Mouse (Mus musculus): Measurements from ENCODE around the gene Gcnt2. TPM values are rescaled to one million over a fixed set of nuclear protein-coding genes. Genes with fewer than 3 reads are reported as not detected.
"Not testable (repeated sequence)": the region's sequence is repeated elsewhere in the genome, so short reads cannot be mapped to it uniquely, and the experiment has no call there.

The Gcnt2 gene
- polyA plus RNA-seq, 1 experiment from 2014 or later = 3.0 TPM

DNA sequence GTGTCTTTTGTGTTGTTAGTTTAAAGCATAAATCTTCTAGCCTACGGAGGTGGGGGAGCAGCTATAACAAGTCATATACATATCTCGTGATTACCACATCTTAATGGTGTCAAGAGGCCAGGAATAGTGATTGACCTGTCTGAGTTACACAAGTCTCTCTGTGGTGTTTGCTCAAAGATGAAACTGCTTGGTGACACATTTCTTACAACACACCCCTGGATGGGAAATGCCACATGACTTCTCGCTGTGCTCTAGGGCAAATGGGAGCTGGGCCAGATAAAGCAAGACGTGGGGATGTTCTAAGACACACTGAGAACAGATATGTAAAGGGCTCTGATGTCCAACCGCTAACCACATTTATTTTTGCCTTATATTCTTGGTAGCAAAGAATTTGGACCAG is 111.7 kb downstream of the Gcnt2 start:
- no peaks in the 10 kb centered on the region for H3K4me1 ChIP-seq
- no peak for DNase-seq (ENCODE audit: extremely low spot score, low spot score)
- H3K27me3 ChIP-seq (ENCODE audit: poor library complexity, severe bottlenecking) = no peaks in the 10 kb centered on the region
- no peak overlapping the region for H3K4me3 ChIP-seq
- H3K36me3 ChIP-seq (replicated peaks) = no peaks in the 10 kb centered on the region
- no peak overlapping the region for H3K27ac ChIP-seq
- WGBS = 88% methylated on average over 5 of the region's 5 CpGs
- H3K9me3 ChIP-seq = no peaks in the 10 kb centered on the region; the same call in 1 of the 2 replicates

DNA sequence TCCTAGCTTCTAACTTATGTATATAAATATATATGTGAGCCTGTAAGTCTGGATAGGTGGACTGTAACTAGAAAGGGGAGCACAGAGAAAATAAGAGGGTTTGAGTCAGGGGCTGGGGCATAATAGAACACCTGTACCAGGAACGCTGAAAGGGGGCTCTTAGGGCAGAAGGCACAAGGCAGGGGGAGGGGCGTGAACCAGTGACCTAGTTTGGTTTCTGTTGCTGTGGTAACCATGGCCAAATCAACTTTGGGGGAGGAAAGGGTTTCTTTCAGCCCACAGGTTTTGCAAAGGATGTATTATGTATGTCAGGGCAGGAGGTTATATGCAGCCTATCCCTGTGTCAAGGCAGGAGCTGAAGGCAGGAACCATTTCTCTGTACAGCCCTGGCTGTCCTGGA is 112.3 kb downstream of the Gcnt2 start:
- Histone ChIP-seq H3K27ac (no peak overlapping the region), H3K4me1 (no peaks in the 10 kb centered on the region), H3K36me3 (replicated peaks) (no peaks in the 10 kb centered on the region), H3K4me3 (no peak overlapping the region), H3K9me3 (no peaks in the 10 kb centered on the region; the same call in 1 of the 2 replicates), H3K27me3 (ENCODE audit: poor library complexity, severe bottlenecking) (no peaks in the 10 kb centered on the region)
- DNase-seq (ENCODE audit: extremely low spot score, low spot score) = no peak
- 92% methylated on average over 2 of the region's 2 CpGs for WGBS

DNA sequence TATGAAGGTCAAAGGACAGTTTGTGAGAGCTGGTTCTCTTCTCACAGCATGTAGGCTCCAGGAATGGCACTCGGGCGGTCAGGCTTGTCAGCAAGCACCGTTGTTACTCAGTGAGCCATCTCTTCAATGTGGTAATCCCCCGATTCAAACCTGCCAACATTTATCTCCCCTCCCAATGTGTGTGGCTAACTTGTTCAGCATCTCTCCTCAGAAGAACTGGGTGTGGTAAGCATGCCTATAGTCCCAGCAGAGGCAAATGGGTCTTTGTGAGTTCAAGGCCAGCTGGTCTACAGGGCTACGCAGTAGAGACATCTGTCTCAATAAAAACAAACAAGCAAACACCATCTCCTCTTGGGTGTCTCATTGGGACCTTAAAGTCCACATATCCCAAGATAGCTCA is 113.4 kb downstream of the Gcnt2 start:
- no peak for DNase-seq (ENCODE audit: extremely low spot score, low spot score)
- H3K4me3 ChIP-seq = no peak overlapping the region
- no peaks in the 10 kb centered on the region for H3K4me1 ChIP-seq
- no peak overlapping the region for H3K27ac ChIP-seq
- no peaks in the 10 kb centered on the region; the same call in 1 of the 2 replicates for H3K9me3 ChIP-seq
- WGBS = 90% methylated on average over 5 of the region's 5 CpGs
- no peaks in the 10 kb centered on the region for H3K36me3 ChIP-seq (replicated peaks)
- H3K27me3 ChIP-seq (ENCODE audit: poor library complexity, severe bottlenecking) = no peaks in the 10 kb centered on the region

DNA sequence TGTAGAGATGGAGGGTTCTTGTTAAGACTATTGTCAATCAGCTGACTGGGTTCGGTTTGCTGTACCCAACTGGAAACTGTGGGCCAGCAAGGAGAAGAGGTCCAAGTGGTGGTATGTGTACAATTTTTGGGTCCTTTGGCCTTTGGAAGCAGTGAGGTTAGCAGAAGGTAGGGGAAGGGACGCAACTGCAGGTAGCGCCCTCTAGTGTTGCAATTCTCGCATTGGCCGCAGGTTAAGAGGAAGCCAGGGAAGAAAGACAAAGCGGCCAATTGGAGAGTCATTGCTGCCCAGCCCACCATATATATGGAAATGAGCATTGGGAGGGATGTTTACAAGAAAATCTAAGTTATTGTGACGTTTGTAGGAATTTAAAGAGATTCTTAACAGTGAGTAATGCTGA is 118.1 kb downstream of the Gcnt2 start:
- 11% methylated on average over 7 of the region's 7 CpGs for WGBS
- no peaks in the 10 kb centered on the region for H3K27me3 ChIP-seq (ENCODE audit: poor library complexity, severe bottlenecking)

DNA sequence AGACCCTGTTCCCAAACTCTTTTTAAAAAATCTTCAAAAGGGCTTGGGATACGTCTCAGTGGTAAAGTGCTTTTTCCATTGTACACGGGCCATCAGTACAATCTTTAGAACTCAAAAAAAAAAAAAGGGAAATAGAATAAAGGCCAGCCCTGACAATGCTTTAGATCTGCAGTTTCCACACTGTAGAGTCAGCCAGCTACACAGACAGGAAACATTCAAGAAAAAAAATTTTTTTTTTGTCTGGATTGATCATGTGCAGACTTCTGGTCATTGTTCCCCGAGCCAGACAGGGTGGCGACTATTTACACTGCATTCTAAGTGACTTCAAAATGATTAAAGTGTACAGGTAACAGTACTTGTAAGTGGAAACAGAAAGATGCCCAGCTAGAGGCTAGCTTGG is 119.1 kb downstream of the Gcnt2 start:
- H3K27ac ChIP-seq = no peak overlapping the region
- no peak overlapping the region for H3K4me3 ChIP-seq
- no peaks in the 10 kb centered on the region for H3K36me3 ChIP-seq (replicated peaks)
- H3K9me3 ChIP-seq = no peaks in the 10 kb centered on the region; the same call in 1 of the 2 replicates
- DNase-seq (ENCODE audit: extremely low spot score, low spot score) = no peak
- 87% methylated on average over 4 of the region's 4 CpGs for WGBS
- H3K4me1 ChIP-seq = no peaks in the 10 kb centered on the region
- H3K27me3 ChIP-seq (ENCODE audit: poor library complexity, severe bottlenecking) = no peaks in the 10 kb centered on the region

More for the DNA sequence above, 118.1 kb downstream of the Gcnt2 start:
- Histone ChIP-seq H3K4me3 (no peak overlapping the region), H3K4me1 (no peaks in the 10 kb centered on the region), H3K36me3 (replicated peaks) (no peaks in the 10 kb centered on the region), H3K9me3 (no peaks in the 10 kb centered on the region; the same call in 1 of the 2 replicates), H3K27ac (no peak overlapping the region)
- DNase-seq (ENCODE audit: extremely low spot score, low spot score) = peak; percentile 27

DNA sequence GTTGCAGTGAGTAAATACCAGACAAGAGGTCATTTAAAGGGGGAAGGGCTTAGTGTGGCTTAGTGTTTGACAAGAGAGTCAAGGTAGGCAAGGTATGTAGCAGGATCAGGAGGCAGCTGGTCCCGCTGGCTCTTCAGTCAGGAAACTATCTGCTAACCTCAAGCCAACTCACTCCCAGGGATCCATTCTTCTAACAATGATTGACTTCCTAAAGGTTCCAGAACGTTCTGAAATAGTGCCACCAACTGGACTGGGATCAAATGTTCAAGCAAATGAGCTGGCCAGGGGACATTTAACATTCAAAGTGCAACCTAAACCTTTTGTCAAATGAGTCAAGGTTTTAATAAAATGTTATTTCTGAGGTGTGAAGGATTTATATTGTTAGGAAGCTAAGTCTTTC is 119.8 kb downstream of the Gcnt2 start:
- no peak overlapping the region for H3K4me3 ChIP-seq
- 70% methylated on average over 2 of the region's 2 CpGs for WGBS
- H3K27ac ChIP-seq = no peak overlapping the region
- H3K9me3 ChIP-seq = no peaks in the 10 kb centered on the region
- H3K4me1 ChIP-seq = no peaks in the 10 kb centered on the region
- DNase-seq (ENCODE audit: extremely low spot score, low spot score) = no peak
- H3K36me3 ChIP-seq (replicated peaks) = no peaks in the 10 kb centered on the region
- H3K27me3 ChIP-seq (ENCODE audit: poor library complexity, severe bottlenecking) = no peaks in the 10 kb centered on the region

DNA sequence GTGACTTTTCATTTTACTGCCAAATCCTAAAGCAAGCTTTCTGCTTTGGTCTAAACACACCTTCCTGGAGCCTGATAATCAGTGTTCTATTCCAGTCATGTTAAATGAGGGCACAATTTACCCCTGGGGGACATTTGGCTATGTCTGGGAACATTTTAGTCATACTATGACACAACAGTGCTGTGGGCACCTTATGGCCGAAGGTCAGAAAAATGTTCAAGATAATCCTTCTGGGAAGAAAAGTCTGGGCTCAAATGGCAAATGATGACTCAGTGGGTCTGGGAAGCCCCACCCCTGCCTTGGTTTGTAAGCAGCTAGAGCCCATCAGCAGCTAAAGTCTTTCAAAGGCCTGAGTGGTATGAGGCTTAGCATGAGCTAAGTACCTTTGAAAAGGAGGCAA is 123.2 kb downstream of the Gcnt2 start:
- Histone ChIP-seq H3K27ac (no peak overlapping the region), H3K4me1 (no peaks in the 10 kb centered on the region), H3K4me3 (no peak overlapping the region), H3K9me3 (no peaks in the 10 kb centered on the region), H3K36me3 (replicated peaks) (no peaks in the 10 kb centered on the region), H3K27me3 (ENCODE audit: poor library complexity, severe bottlenecking) (no peaks in the 10 kb centered on the region)
- DNase-seq (ENCODE audit: extremely low spot score, low spot score) = no peak
- 94% methylated on average over 1 of the region's 1 CpGs for WGBS

DNA sequence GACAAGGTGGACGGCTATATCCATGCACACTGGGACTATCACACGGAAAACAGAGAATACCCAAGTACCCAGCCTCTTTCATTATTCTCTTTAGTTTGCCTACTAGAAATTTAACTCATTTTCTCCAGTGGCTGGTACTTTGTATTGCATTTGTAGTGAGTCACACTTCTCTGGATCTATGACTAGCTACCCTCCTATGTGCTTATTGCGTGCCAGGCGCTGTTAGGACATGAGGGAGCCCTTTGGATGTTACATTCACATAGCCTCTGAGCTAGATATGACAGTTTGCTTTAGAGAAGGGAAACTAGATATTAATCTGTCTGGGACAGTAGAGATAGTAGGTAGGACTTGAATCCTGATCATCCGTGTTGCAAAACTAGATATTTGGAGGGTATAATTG is 126.5 kb downstream of the Gcnt2 start:
- H3K27ac ChIP-seq = no peak overlapping the region
- no peak for DNase-seq (ENCODE audit: extremely low spot score, low spot score)
- no peaks in the 10 kb centered on the region for H3K4me1 ChIP-seq
- WGBS = 91% methylated on average over 5 of the region's 5 CpGs
- peaks cover 14% of the 10 kb centered on the region for H3K27me3 ChIP-seq (ENCODE audit: poor library complexity, severe bottlenecking)
- no peaks in the 10 kb centered on the region for H3K9me3 ChIP-seq
- H3K36me3 ChIP-seq (replicated peaks) = no peaks in the 10 kb centered on the region
- no peak overlapping the region for H3K4me3 ChIP-seq

DNA sequence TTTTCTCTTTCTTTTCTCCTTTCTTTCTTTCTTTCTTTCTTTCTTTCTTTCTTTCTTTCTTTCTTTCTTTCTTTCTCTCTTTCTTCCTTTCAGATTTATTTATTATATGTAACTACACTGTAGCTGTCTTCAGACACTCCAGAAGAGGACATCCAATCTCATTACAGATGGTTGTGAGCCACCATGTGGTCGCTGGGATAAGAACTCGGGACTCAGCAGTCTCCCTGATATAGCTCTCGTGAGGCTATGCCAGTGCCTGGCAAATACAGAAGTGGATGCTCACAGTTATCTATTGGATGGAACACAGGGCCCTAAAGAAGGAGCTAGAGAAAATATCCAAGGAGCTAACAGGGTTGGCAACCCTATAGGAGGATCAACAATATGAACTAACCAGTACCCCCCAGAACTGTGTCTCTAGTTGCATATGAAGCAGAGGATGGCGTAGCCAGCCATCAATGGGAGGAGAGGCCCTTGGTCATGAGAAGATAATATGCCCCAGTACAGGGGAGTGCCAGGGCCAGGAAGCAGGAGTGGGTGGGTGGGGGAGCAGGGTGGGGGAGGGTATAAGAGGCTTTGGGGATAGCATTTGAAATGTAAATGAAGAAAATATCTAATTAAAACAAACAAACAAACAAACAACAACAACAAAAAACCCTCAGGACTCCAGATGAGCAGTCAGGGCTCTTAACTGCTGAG is 128.2 kb downstream of the Gcnt2 start:
- WGBS = 67% methylated on average over 4 of the region's 4 CpGs
- not testable (repeated sequence) for H3K9me3 ChIP-seq; H3K4me1 ChIP-seq; H3K36me3 ChIP-seq (replicated peaks); DNase-seq (ENCODE audit: extremely low spot score, low spot score); H3K4me3 ChIP-seq; H3K27ac ChIP-seq
- peaks cover 31% of the 10 kb centered on the region for H3K27me3 ChIP-seq (ENCODE audit: poor library complexity, severe bottlenecking)

DNA sequence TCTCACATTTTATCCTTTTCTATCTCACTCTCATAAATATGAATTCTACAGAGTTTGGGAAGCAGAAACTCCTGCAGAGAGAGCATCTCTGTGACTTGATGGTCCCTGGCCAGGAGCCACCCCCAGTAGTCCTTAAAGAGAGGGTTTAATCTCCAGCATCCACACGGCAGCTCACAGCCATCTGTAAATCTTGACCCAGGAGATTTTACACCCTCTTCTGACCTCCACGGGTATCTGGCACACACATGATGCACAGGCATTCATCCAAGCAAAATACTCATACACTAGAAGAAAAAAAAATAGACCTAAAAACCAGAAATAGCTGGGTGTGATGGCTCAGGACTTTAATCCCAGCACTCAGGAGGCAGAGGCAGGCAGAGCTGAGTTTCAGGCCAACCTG is 128.9 kb downstream of the Gcnt2 start:
- H3K27me3 ChIP-seq (ENCODE audit: poor library complexity, severe bottlenecking) = peaks cover 37% of the 10 kb centered on the region
- H3K27ac ChIP-seq = no peak overlapping the region
- H3K36me3 ChIP-seq (replicated peaks) = no peaks in the 10 kb centered on the region
- DNase-seq (ENCODE audit: extremely low spot score, low spot score) = no peak
- no peaks in the 10 kb centered on the region for H3K4me1 ChIP-seq
- H3K4me3 ChIP-seq = no peak overlapping the region
- H3K9me3 ChIP-seq = no peaks in the 10 kb centered on the region
- WGBS = 79% methylated on average over 2 of the region's 2 CpGs

DNA sequence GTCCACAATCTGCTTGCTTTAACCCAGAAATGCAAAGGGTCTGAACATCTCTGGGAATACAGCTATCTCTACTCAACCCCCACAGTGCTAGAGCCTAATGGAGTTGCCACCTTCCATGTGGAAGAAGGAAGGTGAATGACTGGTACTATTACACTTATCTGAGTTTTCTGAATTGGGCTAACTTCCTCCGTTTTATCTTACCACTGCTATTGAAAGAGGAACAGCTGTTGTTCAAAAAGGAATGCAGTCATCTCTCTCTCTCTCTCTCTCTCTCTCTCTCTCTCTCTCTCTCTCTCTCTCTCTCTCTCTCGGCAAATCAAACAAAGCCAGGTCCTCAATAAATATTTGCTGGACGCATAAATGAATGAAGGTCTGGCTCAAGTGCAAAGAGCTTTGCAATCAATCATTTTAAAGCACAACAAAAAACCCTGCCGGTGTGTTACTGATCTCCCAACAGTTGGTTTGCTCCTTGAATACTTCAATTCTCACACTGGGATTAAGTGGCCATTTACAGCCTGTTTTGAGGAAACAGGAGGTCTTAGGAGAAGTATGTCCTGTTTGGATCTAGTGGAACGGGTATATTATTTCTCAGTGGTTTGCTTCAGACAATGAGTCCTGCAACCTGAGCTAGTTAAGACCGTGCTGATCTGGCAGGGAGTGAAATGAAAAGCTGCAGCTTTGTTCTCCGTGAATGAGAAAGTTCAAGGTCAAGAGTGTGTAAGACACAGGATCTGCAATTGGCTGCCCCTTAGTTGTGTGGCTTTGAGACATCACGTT is 135.1 kb downstream of the Gcnt2 start:
- WGBS = 26% methylated on average over 8 of the region's 8 CpGs

DNA sequence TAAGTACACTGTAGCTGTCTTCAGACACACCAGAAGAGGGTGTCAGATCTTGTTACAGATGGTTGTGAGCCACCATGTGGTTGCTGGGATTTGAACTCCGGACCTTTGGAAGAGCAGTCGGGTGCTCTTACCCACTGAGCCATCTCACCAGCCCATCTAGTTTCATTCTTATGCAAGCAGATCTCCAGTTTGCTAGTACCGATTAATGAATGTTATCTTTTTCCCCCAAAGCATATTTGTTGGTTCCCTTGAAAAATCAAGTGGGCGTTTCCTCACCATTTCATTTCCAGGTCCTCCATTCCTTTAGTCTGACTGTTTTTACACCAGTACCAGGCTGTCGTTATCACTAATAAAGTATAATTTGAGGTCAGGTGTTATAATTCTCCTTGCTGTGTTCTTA is 139.0 kb downstream of the Gcnt2 start:
- H3K36me3 ChIP-seq (replicated peaks); H3K27ac ChIP-seq; H3K9me3 ChIP-seq; DNase-seq (ENCODE audit: extremely low spot score, low spot score); H3K4me3 ChIP-seq: not testable (repeated sequence)
- WGBS = 89% methylated on average over 5 of the region's 5 CpGs
- peaks cover 14% of the 10 kb centered on the region for H3K27me3 ChIP-seq (ENCODE audit: poor library complexity, severe bottlenecking)
- peaks cover 38% of the 10 kb centered on the region for H3K4me1 ChIP-seq

More for the DNA sequence above, 135.1 kb downstream of the Gcnt2 start:
- DNase-seq (ENCODE audit: extremely low spot score, low spot score) = peak; percentile 27
- Histone ChIP-seq H3K36me3 (replicated peaks) (no peaks in the 10 kb centered on the region), H3K4me3 (peak overlapping the region; percentile 16; the same call in 1 of the 2 replicates), H3K27me3 (ENCODE audit: poor library complexity, severe bottlenecking) (peaks cover 51% of the 10 kb centered on the region), H3K4me1 (peaks cover 17% of the 10 kb centered on the region), H3K9me3 (no peaks in the 10 kb centered on the region), H3K27ac (peak overlapping the region; percentile 67)

Measured in forebrain, embryonic 10.5 days (tissue).